Mouse (Mus musculus): ENCODE results near the gene Cngb1.
"Not testable (repeated sequence)": the region's sequence is repeated elsewhere in the genome, so short reads cannot be mapped to it uniquely, and the experiment has no call there.

Gene Cngb1

GRCm38 (mm10) chr8:95247277-95247676, 59.1 kb downstream of the Cngb1 start:
- DNase-seq (ENCODE audit: extremely low spot score, low spot score) = no peak

- no peak for DNase-seq (ENCODE audit: extremely low spot score, low spot score)
Measured at GRCm38 (mm10) chr8:95245180-95245579, 61.2 kb downstream of the Cngb1 start.

DNA sequence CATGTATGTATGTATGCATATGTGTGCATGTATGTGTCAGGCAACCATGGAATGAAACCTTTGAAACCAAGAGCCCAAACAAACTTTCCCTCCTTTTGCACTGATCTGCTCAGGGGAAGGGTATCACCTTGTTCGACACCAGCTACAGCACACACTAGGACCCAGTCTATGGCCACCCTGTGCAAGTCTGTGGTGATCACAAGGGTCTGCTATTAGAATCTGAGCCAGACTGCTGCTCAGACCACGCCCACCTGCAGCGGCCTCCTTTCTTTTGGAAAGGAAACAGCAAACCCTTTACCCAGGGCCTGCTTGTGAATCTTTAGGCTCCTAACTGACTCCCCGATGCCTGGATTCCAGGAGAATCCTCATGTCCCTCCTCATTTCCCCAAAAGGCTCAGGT, 62.5 kb downstream of the Cngb1 start:
- no peak for DNase-seq (ENCODE audit: extremely low spot score, low spot score)

DNA sequence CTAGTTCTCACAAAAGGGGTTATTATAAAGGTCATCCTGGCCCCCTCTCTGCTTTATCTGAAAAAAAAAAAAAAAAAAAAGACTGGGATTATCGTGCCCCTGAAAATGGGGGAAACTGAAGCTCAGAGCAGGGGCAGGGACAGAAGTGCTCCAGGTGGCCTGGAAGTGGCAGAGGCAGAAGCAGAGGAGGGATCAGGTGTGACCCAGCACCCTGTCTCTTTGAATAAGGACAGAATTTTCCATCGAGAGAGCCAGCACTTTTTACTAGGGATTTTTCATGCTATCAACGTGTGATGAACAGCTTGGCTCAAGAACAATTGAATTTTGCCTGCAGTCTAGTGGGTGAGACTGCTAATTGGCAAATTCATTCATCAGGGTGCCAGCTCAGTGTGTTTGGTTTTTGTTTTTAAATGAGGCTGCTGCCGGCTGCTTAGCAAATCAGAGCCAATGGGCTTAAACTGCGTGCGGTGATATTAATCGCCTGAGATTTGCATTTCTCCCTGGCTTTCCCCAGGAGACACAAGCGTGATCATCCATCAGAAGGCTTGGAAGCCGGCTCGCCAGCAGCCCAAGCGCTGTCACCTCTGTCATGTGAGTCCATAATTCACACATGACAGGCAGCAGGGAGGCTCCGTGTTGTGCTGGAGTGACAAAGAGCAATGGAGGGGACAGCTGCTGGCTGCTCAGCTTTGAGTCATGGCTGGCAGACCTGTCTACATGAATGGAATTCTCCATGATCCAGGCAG, 63.4 kb downstream of the Cngb1 start:
- peak; percentile 58 for DNase-seq (ENCODE audit: extremely low spot score, low spot score)

- DNase-seq (ENCODE audit: extremely low spot score, low spot score) = no peak
Measured at GRCm38 (mm10) chr8:95242099-95242825, 64.1 kb downstream of the Cngb1 start.

DNA sequence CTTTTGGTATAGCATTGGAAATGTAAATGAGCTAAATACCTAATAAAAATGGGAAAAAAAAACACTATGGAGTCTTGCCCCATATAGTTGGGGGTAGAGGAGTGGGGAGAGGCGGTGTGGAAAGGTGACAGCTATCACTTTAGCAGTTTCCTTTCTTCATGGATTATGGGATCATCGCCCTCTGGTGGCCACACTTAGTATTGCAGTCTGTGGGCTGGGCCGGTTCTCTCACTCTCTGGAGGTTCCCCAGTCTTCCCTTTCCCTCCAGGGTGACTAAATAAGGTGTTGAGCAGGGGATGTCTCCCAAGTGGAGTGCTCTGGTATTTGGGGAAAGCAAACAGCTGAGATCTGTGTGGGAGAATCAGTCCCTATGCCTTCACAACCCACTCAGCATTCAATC, 70.7 kb downstream of the Cngb1 start:
- DNase-seq (ENCODE audit: extremely low spot score, low spot score) = peak; percentile 78

DNA sequence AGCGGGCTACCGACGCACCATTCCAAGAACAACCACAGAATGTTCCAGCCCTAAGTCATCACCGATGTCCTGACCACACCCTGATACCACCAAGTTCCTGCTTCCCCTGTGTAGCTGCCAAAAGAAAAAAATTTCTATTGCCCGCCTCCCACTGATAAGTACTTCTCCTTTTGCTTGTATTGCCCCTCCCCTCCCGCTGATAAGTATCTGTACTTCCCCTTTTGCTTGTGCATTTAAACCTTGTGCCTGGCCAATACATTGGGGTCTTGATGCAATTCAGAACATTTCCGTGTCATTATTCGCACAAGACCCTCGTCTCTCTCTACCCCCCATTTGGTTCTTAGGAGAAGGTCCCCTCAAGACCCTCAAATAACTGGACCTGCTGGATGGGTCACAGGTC, 76.3 kb downstream of the Cngb1 start:
- not testable (repeated sequence) for DNase-seq (ENCODE audit: extremely low spot score, low spot score)

- no peak for DNase-seq (ENCODE audit: extremely low spot score, low spot score)
Measured at GRCm38 (mm10) chr8:95227151-95227468, 79.3 kb downstream of the Cngb1 start.

DNA sequence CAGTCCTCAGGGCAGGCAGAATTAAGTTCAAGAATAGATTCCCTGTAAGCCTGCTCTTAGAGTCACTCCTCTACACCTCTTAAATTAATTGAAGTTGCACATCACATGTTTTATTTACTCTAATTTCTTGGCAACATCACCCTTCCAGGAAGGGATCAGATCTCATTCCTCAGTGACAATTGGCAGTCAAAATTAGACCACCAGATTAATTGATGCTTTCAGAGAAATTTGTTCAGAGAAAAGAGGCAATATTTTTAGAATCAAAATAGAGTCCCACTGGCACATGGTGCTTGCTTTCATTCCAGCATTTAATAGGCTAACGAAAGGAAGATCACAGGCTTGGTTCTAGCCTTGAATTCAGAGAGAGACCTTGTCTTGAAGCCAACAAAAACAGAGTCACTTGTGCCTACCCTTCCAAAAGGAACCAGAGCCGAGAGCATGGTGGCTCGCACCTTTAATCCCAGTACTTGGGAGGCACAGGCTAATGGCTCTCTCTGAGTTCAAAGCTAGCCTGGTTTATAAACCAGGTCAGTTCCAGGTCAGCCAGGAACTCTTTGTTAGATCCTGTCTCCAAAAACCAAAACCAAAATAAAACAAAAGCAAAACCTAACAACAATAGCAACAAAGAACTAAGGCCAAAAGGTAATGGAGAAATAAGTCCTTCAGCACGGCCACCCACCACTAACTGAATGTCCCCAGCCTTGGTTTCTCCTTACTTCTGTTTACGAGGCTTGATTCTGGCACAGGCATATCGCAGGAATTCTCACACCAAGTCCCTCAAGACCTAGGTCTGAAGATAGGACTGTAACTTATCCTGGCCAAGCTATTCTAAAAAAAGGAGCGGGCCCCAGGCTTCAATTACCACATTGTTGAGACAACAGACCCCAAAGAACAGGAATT, 79.9 kb downstream of the Cngb1 start:
- DNase-seq (ENCODE audit: extremely low spot score, low spot score) = no peak

DNA sequence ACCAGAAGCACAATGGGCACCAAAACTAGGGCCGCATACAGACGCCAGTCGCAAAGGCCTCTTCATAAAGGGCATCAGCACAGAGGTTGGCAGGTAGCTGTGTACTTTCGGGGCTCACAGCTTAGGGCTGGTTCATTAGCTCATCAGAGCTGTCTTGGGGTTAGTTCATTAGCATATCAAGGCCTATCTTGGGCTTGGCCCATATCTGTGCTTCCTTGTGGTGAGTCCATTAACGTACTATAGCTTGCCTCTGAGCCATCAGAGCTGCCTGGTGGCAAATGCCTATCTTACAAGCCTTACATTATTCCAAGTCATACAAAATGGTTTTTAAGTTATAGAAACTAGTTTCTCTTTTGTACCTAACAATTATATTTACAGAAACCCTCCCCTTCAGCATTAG, 82.4 kb downstream of the Cngb1 start:
- DNase-seq (ENCODE audit: extremely low spot score, low spot score) = no peak

GRCm38 (mm10) chr8:95221045-95221444, 85.3 kb downstream of the Cngb1 start:
- DNase-seq (ENCODE audit: extremely low spot score, low spot score) = no peak

DNA sequence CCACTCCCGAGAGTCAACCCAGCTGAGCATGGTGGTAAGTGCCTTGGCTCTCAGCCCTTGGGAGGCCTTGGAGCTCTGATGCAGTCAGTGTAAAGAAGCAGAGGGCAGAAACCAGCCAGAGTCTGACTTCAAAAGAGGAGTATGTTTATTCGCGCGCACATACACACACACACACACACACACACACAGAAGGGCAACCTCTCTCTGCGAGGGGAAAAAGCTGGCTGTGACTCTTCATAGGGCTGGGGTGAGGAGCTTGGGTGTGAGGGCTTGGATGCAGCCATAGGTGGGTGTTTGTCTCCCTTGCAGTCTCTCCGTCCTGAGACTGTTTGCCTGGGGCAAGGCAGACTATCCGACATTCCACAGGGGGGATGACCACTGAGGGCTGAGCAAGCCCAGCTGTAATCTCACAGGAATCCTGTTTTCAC, 85.8 kb downstream of the Cngb1 start:
- DNase-seq (ENCODE audit: extremely low spot score, low spot score) = no peak

GRCm38 (mm10) chr8:95219623-95220022, 86.8 kb downstream of the Cngb1 start:
- DNase-seq (ENCODE audit: extremely low spot score, low spot score) = no peak

DNA sequence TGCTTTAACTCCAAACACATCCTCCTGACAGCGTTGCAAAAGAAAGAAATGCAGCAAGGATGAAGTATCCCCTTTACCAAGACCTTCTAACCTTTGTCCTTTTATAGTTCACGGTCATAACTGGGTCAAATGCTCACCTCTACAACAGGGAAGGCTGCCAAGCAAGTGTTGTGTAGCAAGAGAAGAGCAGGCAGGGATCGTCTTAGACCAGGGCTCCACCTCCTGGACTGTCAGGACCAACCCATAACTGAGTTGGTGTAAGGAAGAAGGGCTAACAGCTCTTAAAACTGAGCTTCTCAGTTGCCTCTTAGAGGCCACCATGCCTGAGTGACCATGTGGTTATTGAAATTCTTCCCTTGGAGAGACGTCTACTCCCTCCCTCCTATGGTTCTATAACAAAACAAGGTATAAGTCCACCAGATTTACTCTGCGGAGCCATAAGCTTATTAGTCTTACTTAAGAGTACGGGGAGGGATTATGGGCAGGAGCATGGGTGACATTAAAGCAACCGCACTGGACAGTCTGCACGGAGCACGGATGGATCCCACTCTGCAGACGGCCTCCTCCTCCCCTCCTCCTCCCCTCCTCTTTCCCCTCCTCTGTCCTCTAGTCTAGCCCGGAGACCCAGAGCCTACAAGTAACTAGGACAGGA, 90.5 kb downstream of the Cngb1 start:
- DNase-seq (ENCODE audit: extremely low spot score, low spot score) = no peak

DNA sequence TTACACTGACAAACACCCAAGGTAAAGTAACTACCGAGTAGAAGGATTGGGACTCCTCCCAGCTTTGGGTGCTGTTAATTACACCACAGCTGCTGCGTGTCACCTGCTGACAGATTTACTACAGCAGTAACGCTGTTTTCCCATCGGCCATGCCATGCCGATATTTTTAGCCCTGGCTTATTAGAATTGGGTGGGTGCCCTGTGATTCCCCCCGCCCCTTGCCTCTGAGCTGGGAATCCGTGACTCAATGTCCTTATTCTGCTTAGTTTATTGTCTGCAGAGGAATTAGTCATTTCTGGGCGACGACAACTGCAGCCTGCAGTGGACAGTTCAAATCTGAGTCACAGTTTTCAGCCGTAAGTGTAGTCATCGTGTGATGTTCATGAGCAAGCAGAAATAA, 96.5 kb downstream of the Cngb1 start:
- DNase-seq (ENCODE audit: extremely low spot score, low spot score) = no peak

DNA sequence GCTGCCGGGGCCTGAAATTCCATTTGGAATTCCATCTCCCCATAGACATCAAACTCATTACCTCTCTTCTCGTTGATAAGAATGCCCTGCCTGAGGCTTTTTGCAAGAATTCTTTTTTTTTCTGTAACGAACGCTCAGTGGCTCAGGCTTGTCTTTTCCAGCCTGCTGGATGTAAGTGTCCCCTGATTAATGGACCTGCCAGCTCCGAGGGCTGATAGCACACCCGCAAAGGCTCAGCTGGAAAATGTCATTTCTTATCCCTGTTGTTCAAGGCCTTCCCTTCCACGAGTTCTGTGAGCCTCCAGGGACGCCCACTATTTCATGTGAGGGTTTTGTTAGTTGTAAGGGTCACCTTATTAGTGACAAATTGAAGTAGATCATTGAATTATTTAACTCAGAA, 100.4 kb downstream of the Cngb1 start:
- peak; percentile 36 for DNase-seq (ENCODE audit: extremely low spot score, low spot score)

DNA sequence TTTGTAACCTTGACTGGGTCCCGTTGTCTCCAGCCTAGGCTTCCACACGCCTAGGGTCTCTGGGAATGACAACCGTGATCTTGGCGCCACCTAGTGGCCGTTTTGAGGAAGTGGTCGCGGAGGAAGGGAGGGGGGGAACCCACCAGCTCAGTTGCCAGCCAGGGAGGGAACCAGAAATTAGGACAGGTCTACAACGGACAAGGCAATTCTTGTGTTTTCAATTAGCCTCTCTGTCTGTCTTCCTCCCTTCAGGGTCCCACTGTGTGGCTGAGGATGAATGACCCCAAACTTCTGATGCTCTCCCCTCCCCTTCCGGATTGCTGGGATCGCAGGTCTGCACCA, 102.4 kb downstream of the Cngb1 start:
- peak; percentile 81 for DNase-seq (ENCODE audit: extremely low spot score, low spot score)

DNA sequence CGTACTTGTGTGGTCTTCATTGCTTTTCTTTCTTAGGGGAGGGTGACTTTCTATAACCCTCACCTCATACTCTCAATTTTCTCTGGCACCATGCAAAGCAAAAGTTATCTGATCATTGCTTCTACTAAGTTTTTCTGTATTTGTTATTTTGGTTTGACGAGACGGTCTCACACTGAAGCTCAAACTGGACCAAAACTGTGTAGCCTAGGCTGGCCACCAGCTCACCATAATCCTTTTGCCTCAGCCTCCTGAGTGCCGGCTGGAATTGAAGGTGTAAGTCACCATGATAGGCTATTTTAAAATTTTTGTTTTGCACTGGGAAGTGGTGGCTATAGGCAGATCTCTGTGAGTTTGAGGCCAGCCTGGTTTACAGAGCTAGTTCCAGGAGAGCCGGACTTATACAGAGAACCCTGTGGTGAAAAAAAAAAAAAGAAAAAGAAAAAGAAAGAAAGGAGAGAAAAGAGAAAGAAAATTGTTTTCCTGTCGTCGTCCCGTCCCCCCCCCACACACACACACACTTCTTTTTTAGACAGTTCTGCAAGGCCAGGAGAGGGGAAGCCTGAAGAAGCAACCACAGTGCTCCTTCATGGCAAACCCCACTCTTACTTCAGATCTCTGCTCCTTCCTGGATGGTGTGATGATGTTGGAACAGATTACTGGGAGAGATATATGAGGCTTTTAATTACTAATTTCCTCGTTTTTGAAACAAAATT, 102.9 kb downstream of the Cngb1 start:
- no peak for DNase-seq (ENCODE audit: extremely low spot score, low spot score)

GRCm38 (mm10) chr8:95202649-95203275, 103.6 kb downstream of the Cngb1 start, which contains the start of gene Kifc3:
Kifc3 (minus strand) TSS chr8:95202812.
- DNase-seq (ENCODE audit: extremely low spot score, low spot score) = no peak

DNA sequence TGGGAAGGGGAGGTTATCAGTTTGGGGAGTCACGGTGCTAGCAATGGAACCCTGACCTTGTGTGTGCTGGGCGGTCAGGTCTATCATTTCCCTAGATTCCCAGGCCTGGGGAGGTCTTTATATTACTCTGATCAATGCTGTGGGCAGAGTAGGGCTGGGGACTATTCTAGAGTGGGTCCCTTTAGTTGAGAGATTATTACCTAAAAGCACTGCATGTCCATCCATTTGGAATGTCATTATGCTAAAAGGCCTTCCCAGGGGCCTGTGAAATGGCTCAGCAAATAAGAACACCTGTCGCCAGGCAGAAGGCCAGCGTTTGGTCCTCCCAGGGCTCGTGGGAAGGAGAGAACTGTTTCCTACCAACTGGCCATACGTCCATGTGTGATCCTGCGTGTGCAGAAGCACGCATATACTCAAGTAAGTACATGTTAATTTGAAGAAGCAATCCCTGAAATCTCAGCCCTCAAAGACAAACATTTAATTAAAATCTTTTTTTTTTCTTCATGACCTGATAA, 104.3 kb downstream of the Cngb1 start:
- no peak for DNase-seq (ENCODE audit: extremely low spot score, low spot score)

All from neural tube, embryonic 10.5 days (tissue).